Mouse (Mus musculus) ovary, adult 18-20 months (tissue): ENCODE measurements around the gene Aanat.
"Not testable (repeated sequence)": the region's sequence is repeated elsewhere in the genome, so short reads cannot be mapped to it uniquely, and the experiment has no call there.

Experiments used
- DNase-seq: peaks from one replicate; pipeline ENCODE4 v3.0.0; 2022; ENCODE audit warnings: low spot score, mixed read lengths

The Aanat gene

GRCm38 (mm10) chr11:116629472-116629871 is 43.2 kb downstream of the Aanat start:
- DNase-seq = no peak

- DNase-seq = no peak
Observed at GRCm38 (mm10) chr11:116630171-116630965, 44.1 kb downstream of the Aanat start.

GRCm38 (mm10) chr11:116632962-116633361 is 46.7 kb downstream of the Aanat start:
- no peak for DNase-seq

GRCm38 (mm10) chr11:116636607-116637006 is 50.4 kb downstream of the Aanat start:
- not testable (repeated sequence) for DNase-seq

GRCm38 (mm10) chr11:116641168-116641567 is 54.9 kb downstream of the Aanat start:
- DNase-seq = no peak

GRCm38 (mm10) chr11:116641731-116642130 is 55.5 kb downstream of the Aanat start:
- no peak for DNase-seq

GRCm38 (mm10) chr11:116642681-116643578 is 56.7 kb downstream of the Aanat start:
- DNase-seq = peak; percentile 75

- no peak for DNase-seq
Observed at GRCm38 (mm10) chr11:116643579-116644224, 57.5 kb downstream of the Aanat start.

GRCm38 (mm10) chr11:116644225-116645112 is 58.2 kb downstream of the Aanat start:
- DNase-seq = no peak

- no peak for DNase-seq
Observed at GRCm38 (mm10) chr11:116645446-116646110, 59.3 kb downstream of the Aanat start.

GRCm38 (mm10) chr11:116646136-116646535 is 59.9 kb downstream of the Aanat start:
- no peak for DNase-seq

GRCm38 (mm10) chr11:116646771-116647170 is 60.5 kb downstream of the Aanat start:
- DNase-seq = no peak
